Mouse (Mus musculus): ENCODE measurements around the gene Vkorc1l1.

DNA sequence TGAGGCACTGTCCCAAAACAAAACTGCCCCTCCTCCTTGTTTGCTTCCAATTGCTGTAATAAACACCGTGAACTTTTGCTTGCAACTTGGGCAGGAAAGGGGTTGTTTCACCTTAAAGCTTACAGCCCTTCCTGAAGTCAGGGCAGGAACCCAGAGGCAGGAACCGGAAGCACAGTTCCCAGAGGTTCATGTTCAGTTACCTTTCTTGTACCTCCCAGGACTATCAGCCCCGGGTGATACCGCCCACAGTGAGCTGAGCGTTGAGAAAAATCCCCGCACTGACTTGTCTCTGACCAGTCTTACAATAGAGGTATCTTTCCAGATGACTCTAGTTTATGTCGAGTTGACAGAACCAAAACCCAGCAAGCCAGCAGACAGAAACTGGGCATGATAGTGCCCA is 32.2 kb upstream of the Vkorc1l1 start:
- TF ChIP-seq EP300 (IDR thresholded peaks at IDR 0.05): no peak
- TF ChIP-seq CTCF (IDR thresholded peaks at IDR 0.05): no peak

All from lung, postnatal 0 days (tissue).